Mouse (Mus musculus): ENCODE results near the gene Dtwd1. TPM values are rescaled to one million over a fixed set of nuclear protein-coding genes. Genes with fewer than 3 reads are reported as not detected.

Gene Dtwd1
- 28.8 and 31.7 TPM in 2 replicates for polyA plus RNA-seq (2014; fragmentation: Nextera tagmentation; extraction: Ambion mirVana)

DNA sequence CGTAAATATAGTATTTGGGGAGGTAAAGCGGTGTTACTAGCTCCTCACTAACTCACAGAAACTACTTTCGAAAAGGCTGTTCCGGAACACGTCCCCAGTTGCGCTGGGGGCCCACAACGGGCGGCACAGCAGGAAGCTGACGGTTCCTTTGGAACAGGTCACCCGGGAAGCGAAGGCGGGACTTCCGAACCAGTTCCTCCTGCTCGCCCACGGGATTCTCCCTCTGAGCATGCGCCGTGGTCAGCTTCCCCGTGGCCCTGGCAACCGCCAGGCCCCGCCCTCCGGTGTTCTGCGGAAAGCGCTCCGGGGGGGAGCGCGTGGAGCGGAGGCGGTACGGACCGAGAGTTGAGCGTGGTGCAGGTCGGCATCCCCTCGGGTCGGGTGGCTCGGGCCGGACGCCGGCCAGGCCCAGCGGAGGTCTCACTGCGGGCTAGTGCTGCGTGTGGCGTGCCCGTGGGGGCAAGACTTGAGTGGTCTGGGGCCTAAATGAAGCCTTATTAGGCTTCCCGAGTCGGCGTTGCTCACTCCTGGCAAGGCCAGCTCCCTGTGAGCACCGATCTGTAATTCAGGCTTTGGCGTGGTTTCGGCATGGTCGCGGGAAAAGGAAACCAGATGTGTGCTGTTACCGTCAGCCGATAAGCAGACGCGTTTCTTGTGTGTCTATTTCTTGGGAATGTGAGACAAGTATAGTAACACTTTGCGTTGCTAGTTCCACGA is at the start of gene Dtwd1, which contains the start of gene Fam227b:
Gene Dtwd1, plus strand, starts transcription at position 287 of the 717 bp plus-strand sequence.
Gene Fam227b, minus strand, starts transcription at position 150 of the 717 bp plus-strand sequence.
- Histone ChIP-seq H3K4me1 (ENCODE audit: control insufficient read depth, insufficient read depth, low read length) (no peaks in the 10 kb centered on the region), H3K4me3 (ENCODE audit: low read depth, low read length) (peak within 1 kb of the TSS; percentile 52), H3K27me3 (ENCODE audit: control insufficient read depth, insufficient read depth, low read length) (no peaks in the 10 kb centered on the region), H3K9me3 (replicated peaks; ENCODE audit: control insufficient read depth, low read length) (no peaks in the 10 kb centered on the region), H3K4me2 (ENCODE audit: low read depth, low read length) (peak within 1 kb of the TSS; percentile 53), H3K36me3 (replicated peaks; ENCODE audit: control insufficient read depth, insufficient read depth, low read depth, low read length) (no peaks in the 10 kb centered on the region), H3K27ac (replicated peaks; ENCODE audit: low read depth, low read length) (peak within 1 kb of the TSS; percentile 72), H3K9ac (replicated peaks; ENCODE audit: low read length) (peak within 1 kb of the TSS; percentile 74)
- DNase-seq (ENCODE audit: low spot score) (peak; percentile 99), ATAC-seq (replicated peaks; ENCODE audit: insufficient number of reproducible peaks, low FRiP score, low TSS enrichment, low read depth) (peak; percentile 99)
- under 1% methylated on average over 57 of the region's 57 CpGs for WGBS

GRCm38 (mm10) chr2:126147723-126148122 is 4.2 kb upstream of the Dtwd1 start:
- DNase-seq (ENCODE audit: low spot score), result no peak
- no peak overlapping the region for H3K9ac ChIP-seq (replicated peaks; ENCODE audit: low read length)

DNA sequence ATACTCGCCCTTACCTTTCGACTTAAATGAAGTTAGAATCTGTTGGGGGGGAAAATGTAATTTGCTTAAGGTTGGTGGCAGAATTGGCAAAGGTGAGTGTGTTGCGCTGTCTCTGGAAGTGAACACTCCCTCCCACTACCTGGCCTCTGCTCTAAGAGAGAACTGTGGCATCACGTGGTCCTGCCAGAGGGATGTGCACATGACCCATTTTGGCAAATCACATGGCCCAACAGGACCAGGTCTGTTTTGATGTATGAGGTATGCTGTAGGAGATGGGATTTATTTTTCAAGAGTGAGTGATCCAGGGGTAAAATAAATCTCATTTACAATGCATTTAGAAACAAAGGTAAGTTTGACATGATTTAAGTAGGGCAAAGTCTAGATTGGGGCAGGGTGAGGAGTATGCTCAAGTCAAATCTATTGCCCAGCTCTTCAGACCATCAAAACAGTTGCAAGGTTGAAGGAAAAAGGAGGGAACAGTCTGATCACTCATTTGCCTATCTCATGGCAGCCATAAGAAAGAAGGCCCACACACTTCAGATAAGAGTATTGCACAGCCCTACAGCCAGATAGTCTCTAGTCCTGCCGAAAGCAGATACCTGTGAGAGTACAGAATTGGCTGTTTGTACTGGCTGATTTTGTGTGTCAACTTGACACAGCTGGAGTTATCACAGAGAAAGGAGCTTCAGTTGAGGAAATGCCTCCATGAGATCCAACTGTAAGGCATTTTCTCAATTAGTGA is 13.5 kb downstream of the Dtwd1 start:
- no peak overlapping the region for H3K4me2 ChIP-seq (ENCODE audit: low read depth, low read length)
- H3K9ac ChIP-seq (replicated peaks; ENCODE audit: low read length), result no peak overlapping the region
- DNase-seq (ENCODE audit: low spot score) (no peak), ATAC-seq (replicated peaks; ENCODE audit: insufficient number of reproducible peaks, low FRiP score, low TSS enrichment, low read depth) (no peak)
- no peaks in the 10 kb centered on the region for H3K9me3 ChIP-seq (replicated peaks; ENCODE audit: control insufficient read depth, low read length)
- H3K36me3 ChIP-seq (replicated peaks; ENCODE audit: control insufficient read depth, insufficient read depth, low read depth, low read length), result no peaks in the 10 kb centered on the region
- no peak overlapping the region for H3K4me3 ChIP-seq (ENCODE audit: low read depth, low read length)
- no peak overlapping the region for H3K27ac ChIP-seq (replicated peaks; ENCODE audit: low read depth, low read length)
- no peaks in the 10 kb centered on the region for H3K4me1 ChIP-seq (ENCODE audit: control insufficient read depth, insufficient read depth, low read length)
- 89% methylated on average over 5 of the region's 5 CpGs for WGBS
- H3K27me3 ChIP-seq (ENCODE audit: control insufficient read depth, insufficient read depth, low read length), result no peaks in the 10 kb centered on the region

More at GRCm38 (mm10) chr2:126147723-126148122, 4.2 kb upstream of the Dtwd1 start:
- no peak for ATAC-seq (replicated peaks; ENCODE audit: insufficient number of reproducible peaks, low FRiP score, low TSS enrichment, low read depth)
- Histone ChIP-seq H3K9me3 (replicated peaks; ENCODE audit: control insufficient read depth, low read length) (no peaks in the 10 kb centered on the region), H3K27ac (replicated peaks; ENCODE audit: low read depth, low read length) (no peak overlapping the region), H3K4me1 (ENCODE audit: control insufficient read depth, insufficient read depth, low read length) (no peaks in the 10 kb centered on the region), H3K4me3 (ENCODE audit: low read depth, low read length) (no peak overlapping the region), H3K36me3 (replicated peaks; ENCODE audit: control insufficient read depth, insufficient read depth, low read depth, low read length) (no peaks in the 10 kb centered on the region), H3K27me3 (ENCODE audit: control insufficient read depth, insufficient read depth, low read length) (no peaks in the 10 kb centered on the region), H3K4me2 (ENCODE audit: low read depth, low read length) (no peak overlapping the region)

DNA sequence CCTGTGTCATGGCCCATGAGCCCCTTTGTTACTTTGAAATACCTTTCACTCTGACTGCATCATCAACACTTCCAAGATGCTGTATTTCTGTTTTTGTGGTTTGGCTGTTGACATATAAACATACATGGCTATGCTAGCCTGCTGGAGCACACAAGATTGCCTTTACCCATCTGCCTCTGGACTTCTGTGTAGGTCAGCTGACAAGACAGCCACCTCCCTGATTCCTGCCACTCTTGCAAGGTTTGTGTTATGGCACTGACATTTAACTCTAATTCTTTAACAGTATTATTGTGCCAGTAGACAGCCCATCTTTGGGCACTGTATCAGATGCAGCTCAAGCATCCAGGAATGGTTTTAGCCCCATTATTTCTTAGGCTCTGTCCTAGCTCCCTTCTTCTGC is 14.4 kb downstream of the Dtwd1 start:
- H3K9me3 ChIP-seq (replicated peaks; ENCODE audit: control insufficient read depth, low read length), result no peaks in the 10 kb centered on the region
- H3K27ac ChIP-seq (replicated peaks; ENCODE audit: low read depth, low read length), result no peak overlapping the region
- DNase-seq (ENCODE audit: low spot score), result no peak
- H3K36me3 ChIP-seq (replicated peaks; ENCODE audit: control insufficient read depth, insufficient read depth, low read depth, low read length), result no peaks in the 10 kb centered on the region
- no peak for ATAC-seq (replicated peaks; ENCODE audit: insufficient number of reproducible peaks, low FRiP score, low TSS enrichment, low read depth)
- H3K27me3 ChIP-seq (ENCODE audit: control insufficient read depth, insufficient read depth, low read length), result no peaks in the 10 kb centered on the region
- no peaks in the 10 kb centered on the region for H3K4me1 ChIP-seq (ENCODE audit: control insufficient read depth, insufficient read depth, low read length)
- no peak overlapping the region for H3K9ac ChIP-seq (replicated peaks; ENCODE audit: low read length)
- H3K4me3 ChIP-seq (ENCODE audit: low read depth, low read length), result no peak overlapping the region
- H3K4me2 ChIP-seq (ENCODE audit: low read depth, low read length), result no peak overlapping the region

DNA sequence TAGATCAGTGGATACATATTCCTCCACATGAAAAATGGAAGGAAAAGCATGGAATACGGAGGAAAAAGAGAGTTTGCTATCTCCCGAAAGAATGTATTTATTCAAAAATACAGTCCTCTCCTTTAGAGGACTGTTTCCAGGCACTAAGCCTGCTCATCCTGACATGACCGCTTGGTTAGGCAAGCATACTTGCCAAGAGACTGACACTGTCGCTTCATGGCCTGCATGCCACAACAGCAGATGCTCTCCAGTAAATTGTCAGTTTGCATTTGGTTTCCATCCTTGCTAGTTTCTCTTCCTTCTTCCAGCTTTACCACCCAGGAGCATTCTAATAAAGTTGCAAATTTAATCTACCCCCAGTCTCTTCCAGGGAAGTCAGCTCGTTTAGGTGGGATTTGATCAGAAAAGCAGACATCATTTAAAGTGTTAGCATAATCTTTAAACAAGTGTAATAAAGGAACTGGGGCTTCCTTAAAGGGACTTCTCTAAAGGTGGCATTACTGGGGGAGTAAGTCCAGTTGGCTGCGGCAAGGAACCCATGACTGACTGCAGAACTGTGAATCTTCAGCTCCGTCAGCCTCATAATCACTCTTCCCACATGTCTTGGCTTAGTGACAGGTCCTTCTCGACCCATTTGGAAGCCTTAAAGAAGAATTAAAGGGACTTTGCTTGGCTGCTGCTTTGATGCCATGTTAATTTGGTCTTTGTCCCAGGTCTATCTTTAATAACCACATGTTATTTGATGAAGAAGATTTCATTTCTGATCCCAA is 15.1 kb downstream of the Dtwd1 start:
- DNase-seq (ENCODE audit: low spot score), result no peak
- H3K4me1 ChIP-seq (ENCODE audit: control insufficient read depth, insufficient read depth, low read length), result no peaks in the 10 kb centered on the region
- no peak overlapping the region for H3K4me2 ChIP-seq (ENCODE audit: low read depth, low read length)
- no peaks in the 10 kb centered on the region for H3K27me3 ChIP-seq (ENCODE audit: control insufficient read depth, insufficient read depth, low read length)
- no peaks in the 10 kb centered on the region for H3K9me3 ChIP-seq (replicated peaks; ENCODE audit: control insufficient read depth, low read length)
- no peak overlapping the region for H3K9ac ChIP-seq (replicated peaks; ENCODE audit: low read length)
- ATAC-seq (replicated peaks; ENCODE audit: insufficient number of reproducible peaks, low FRiP score, low TSS enrichment, low read depth), result no peak
- no peak overlapping the region for H3K4me3 ChIP-seq (ENCODE audit: low read depth, low read length)
- no peak overlapping the region for H3K27ac ChIP-seq (replicated peaks; ENCODE audit: low read depth, low read length)
- 89% methylated on average over 8 of the region's 8 CpGs for WGBS
- no peaks in the 10 kb centered on the region for H3K36me3 ChIP-seq (replicated peaks; ENCODE audit: control insufficient read depth, insufficient read depth, low read depth, low read length)

DNA sequence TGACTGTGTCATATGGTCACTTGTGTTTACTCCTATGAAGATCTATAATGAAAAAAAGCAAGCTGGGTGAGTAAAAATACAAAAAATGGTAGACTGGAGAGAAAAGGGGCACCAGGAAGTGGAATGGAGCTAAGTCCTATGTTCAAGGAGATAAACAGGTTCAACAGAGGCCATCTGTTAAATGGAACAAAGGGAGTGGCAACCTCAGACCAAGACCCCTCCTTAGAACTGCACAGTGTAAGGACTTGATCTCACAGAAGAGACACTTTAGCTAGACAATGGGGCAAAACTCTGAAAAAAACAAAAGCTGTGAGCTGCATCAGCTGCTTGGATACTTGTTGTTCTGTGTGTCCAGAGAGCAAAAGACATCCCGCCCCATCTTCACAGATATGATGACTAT is 19.5 kb downstream of the Dtwd1 start:
- Histone ChIP-seq H3K4me3 (ENCODE audit: low read depth, low read length) (no peak overlapping the region), H3K4me2 (ENCODE audit: low read depth, low read length) (no peak overlapping the region), H3K9me3 (replicated peaks; ENCODE audit: control insufficient read depth, low read length) (no peaks in the 10 kb centered on the region), H3K9ac (replicated peaks; ENCODE audit: low read length) (no peak overlapping the region), H3K27ac (replicated peaks; ENCODE audit: low read depth, low read length) (no peak overlapping the region), H3K4me1 (ENCODE audit: control insufficient read depth, insufficient read depth, low read length) (no peaks in the 10 kb centered on the region), H3K36me3 (replicated peaks; ENCODE audit: control insufficient read depth, insufficient read depth, low read depth, low read length) (no peaks in the 10 kb centered on the region), H3K27me3 (ENCODE audit: control insufficient read depth, insufficient read depth, low read length) (no peaks in the 10 kb centered on the region)
- DNase-seq (ENCODE audit: low spot score) (no peak), ATAC-seq (replicated peaks; ENCODE audit: insufficient number of reproducible peaks, low FRiP score, low TSS enrichment, low read depth) (no peak)
- WGBS, result 95% methylated on average over 1 of the region's 1 CpGs

- Histone ChIP-seq H3K27ac (replicated peaks; ENCODE audit: low read depth, low read length) (no peak overlapping the region), H3K4me2 (ENCODE audit: low read depth, low read length) (no peak overlapping the region), H3K9me3 (replicated peaks; ENCODE audit: control insufficient read depth, low read length) (no peaks in the 10 kb centered on the region), H3K36me3 (replicated peaks; ENCODE audit: control insufficient read depth, insufficient read depth, low read depth, low read length) (no peaks in the 10 kb centered on the region), H3K9ac (replicated peaks; ENCODE audit: low read length) (no peak overlapping the region), H3K4me1 (ENCODE audit: control insufficient read depth, insufficient read depth, low read length) (no peaks in the 10 kb centered on the region), H3K27me3 (ENCODE audit: control insufficient read depth, insufficient read depth, low read length) (no peaks in the 10 kb centered on the region), H3K4me3 (ENCODE audit: low read depth, low read length) (no peak overlapping the region)
- 81% methylated on average over 4 of the region's 4 CpGs for WGBS
- DNase-seq (ENCODE audit: low spot score) (no peak), ATAC-seq (replicated peaks; ENCODE audit: insufficient number of reproducible peaks, low FRiP score, low TSS enrichment, low read depth) (no peak)
Observed at GRCm38 (mm10) chr2:126191306-126191705, 39.4 kb downstream of the Dtwd1 start.

All from embryonic facial prominence, embryonic 11.5 days (tissue).